In the genomic region with DNA sequence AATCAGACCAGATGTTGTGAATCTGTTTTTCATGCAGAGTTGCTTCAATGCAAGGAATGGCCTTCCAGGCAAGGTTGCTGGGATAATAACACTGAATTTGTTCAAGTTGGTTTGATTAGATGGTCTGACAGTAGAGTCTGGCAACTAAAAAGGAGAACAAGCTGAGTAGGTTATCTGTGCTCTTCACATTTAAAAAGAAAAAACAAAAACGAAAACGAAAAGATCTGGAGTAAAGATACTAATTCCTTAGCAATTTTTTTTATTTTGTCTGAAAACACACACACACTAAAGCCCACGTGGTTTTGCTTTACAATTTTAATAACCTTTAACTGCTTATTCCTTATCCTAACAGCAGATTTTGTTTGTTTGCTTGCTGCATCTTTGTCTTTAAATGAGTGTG, we compare ENCODE assay signal across 16 mouse cellular contexts.
"Had no signal": no experiment of that assay in that cellular context is flagged by ENCODE, and none has a peak within 500 bp of the region (broad histone marks: within the 10 kb centered on the region; RNA-seq: fewer than 3 reads in every experiment).

No protein-coding gene starts in this region.

- H3K4me1 ChIP-seq: neural tube, embryonic 13.5 days; neural tube, embryonic 15.5 days; stomach, embryonic 15.5 days had no signal

- H3K27me3 ChIP-seq: neural tube, embryonic 13.5 days; neural tube, embryonic 15.5 days; stomach, embryonic 15.5 days had no signal

- H3K4me3 ChIP-seq: neural tube, embryonic 13.5 days; neural tube, embryonic 15.5 days; stomach, embryonic 15.5 days had no signal

- H3K27ac ChIP-seq: neural tube, embryonic 13.5 days; neural tube, embryonic 15.5 days; stomach, embryonic 15.5 days; stomach, postnatal 0 days had no signal

- H3K9ac ChIP-seq: neural tube, embryonic 13.5 days; neural tube, embryonic 15.5 days; stomach, embryonic 15.5 days had no signal

- H3K36me3 ChIP-seq: neural tube, embryonic 13.5 days; neural tube, embryonic 15.5 days; stomach, embryonic 15.5 days had no signal

- H3K9me3 ChIP-seq: neural tube, embryonic 13.5 days; neural tube, embryonic 15.5 days; stomach, embryonic 15.5 days had no signal

- DNase-seq: retina, postnatal 1 day; right cerebral cortex, adult 18-20 months; right cerebral cortex, postnatal 14 days; right cerebral cortex, postnatal 25 days; right cerebral cortex, postnatal 4 days; spleen, adult 18-20 months; thymus, adult 18-20 months; thymus, adult 2 months; thymus, postnatal 14 days; thymus, postnatal 25 days; thymus, postnatal 36 days; thymus, postnatal 4 days had no signal
